Mouse (Mus musculus): ENCODE measurements at regions not wholly inside any gene's neighbourhood (a gene's known extent, or its start where the extent isn't known, plus 50 kb on each side); places are given as distances from the start of the nearest gene placed in this dataset.

DNA sequence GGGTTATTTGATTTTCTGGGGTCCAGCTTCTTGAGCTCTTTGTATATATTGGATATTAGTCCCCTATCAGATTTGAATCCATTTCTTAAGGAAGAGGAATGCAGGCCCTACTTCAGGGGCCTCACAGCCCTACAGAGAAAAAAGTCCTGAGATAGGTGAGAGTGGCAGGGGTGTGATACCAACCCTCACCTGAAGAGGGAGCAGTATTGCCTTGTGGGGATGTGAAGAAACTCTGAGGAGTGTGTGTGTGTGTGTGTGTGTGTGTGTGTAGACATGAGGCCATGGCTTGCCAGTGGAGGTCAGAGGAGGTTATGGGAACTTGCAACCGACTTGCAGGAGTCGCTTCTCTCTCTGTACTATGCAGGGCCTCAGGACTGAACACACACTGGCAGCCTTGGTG is 141.2 kb downstream of the Tex29 start:
- peak; percentile 42 for DNase-seq

GRCm38 (mm10) chr8:11990024-11990423 is 149.8 kb downstream of the Tex29 start:
- no peak for DNase-seq

DNA sequence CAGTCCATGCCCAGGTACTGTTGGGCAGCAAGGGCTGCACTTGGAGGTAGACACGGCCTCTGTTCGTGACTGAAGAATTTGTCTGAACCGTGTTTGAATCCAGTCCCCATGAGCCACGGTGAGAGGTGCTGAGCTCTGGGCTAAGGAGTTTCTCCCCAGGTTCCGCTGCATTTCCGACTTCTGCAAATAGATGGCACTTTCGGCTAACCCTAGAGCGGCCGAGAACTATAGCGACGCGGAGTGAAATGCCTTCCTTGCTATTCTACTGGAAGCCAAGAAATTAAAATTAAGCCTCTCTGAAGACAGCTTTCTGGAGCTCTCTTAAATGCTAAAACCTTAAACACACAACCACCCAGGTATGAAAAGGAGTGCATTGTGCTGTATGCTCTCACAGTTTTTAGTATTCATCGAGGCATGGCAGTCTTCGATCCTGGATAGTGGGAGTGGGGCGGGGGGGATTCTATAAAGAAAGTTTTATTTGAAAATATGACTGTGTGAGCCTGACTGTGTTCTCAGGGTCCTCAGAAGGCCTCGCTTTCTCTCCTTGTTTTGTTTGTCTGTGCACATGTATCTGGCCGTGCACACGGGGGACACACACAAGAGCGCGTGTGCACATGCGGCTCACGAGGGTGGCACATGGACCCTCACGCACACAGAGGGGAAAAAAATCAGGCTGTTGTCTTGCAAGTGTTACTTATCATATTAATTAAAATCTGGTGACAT is 159.6 kb downstream of the Tex29 start:
- peak; percentile 72 for DNase-seq

- peak; percentile 18 for DNase-seq
Observed at GRCm38 (mm10) chr8:12000459-12000789, 160.2 kb downstream of the Tex29 start.

GRCm38 (mm10) chr8:12004241-12004640 is 164.0 kb downstream of the Tex29 start:
- DNase-seq, result no peak

GRCm38 (mm10) chr8:12012769-12013168 is 172.5 kb downstream of the Tex29 start:
- no peak for DNase-seq

- DNase-seq, result no peak
Observed at GRCm38 (mm10) chr8:12017750-12018149, 177.5 kb downstream of the Tex29 start.

DNA sequence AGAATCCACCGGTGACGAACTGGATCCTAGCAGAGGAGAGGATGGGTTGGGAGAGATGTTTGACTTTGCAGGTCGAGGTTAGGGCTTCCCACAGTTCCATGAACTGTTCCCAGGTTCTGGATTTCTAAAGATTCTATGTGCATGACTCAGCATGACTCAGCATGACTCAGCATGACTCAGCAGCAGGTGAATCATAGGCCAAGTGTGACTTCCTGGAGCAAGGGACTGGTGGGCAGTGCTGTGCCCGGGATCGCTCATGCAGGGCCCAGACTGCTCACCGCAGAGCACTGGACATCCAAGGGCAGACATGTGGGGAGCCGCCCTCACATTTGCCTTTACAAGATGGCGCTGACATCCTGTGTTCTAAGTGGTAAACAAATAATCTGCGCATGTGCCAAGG is 179.0 kb downstream of the Tex29 start:
- DNase-seq, result no peak

GRCm38 (mm10) chr8:12023669-12024390 is 183.6 kb downstream of the Tex29 start:
- no peak for DNase-seq

GRCm38 (mm10) chr8:12030363-12031116 is 190.3 kb downstream of the Tex29 start:
- no peak for DNase-seq

- no peak for DNase-seq
Observed at GRCm38 (mm10) chr8:12031796-12032195, 191.5 kb downstream of the Tex29 start.

- no peak for DNase-seq
Observed at GRCm38 (mm10) chr8:12032386-12032785, 192.1 kb downstream of the Tex29 start.

DNA sequence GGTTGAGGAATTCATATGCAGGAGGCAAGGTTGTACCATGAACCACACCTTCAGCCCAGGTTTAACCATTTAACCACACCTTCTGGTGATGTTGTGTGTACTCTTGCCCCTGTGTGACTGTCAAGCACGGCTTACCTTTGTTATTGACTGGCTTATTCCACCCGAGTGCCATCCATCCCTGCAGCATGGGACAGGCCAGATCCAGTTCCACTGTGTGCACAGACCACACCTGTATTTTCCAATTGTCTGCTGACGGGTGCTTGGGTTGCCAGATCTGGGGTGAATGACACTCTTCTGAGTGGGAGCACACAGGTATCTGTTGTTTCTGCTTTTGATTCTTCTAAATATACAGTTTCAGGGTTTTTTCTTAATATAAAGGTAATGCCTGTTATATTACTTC is 196.1 kb downstream of the Tex29 start:
- no peak for DNase-seq

GRCm38 (mm10) chr8:12040924-12041323 is 200.7 kb downstream of the Tex29 start:
- DNase-seq, result no peak

DNA sequence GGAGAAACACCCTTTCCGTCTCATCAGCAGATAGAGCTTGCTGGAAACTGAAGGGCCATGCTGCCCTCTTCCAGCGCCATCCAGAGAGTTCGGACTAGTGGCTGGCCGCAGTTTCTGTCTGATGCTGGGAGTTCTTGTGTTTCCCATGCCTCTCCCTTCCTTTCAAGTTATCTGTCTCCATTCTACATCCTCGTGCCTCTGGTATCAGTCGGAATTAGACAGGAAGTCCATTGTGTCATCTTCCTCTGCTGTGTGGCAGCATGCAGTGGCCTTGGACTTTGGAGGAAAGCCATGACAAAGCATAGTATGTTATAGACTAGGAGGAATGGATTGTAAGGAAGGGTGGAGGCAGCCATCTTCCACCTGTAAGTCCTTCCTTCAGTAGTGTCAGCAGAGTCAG is 201.4 kb downstream of the Tex29 start:
- DNase-seq, result no peak

DNA sequence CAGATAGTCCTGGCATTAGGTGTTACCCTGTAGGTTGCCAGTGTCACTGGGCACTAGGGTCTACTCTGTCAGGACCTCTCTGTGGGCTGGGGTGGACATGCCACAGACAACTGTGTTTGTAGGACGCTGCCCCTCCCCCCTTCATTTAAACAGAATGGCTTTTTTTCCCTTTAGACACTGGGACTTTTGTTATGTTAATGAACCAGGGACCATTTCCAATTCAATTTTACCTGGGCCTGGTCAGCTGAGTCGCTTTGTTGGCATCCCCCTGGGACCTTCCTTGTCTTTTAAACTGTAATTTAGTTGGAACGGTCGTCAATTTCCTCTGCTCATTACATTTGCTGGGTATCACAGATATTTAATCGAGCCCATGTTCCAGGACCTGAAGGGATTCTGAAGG is 210.6 kb downstream of the Tex29 start:
- DNase-seq, result no peak

- DNase-seq, result peak; percentile 36
Observed at GRCm38 (mm10) chr8:12051357-12051756, 211.1 kb downstream of the Tex29 start.

DNA sequence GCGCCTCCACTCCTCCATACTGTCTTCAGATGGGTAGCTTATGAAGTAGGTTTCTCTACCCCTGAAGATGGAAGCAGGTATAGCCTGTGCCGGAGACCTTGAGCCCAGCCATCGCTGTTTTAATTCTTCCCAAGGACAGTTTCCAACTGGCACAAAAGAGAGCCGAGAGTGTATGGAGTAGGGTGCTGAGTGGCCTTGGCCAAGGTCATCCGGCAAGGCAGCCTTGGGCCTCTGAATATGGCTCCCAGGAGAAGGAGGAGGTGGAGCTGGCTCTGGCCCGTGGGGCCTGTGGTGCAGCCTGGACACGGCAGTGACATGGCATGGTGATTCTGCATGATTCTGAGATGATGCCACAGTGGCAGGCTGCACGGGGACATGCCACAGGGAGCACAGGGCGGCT is 215.7 kb downstream of the Tex29 start:
- no peak for DNase-seq

GRCm38 (mm10) chr8:12061237-12061636 is 217.4 kb upstream of the A230072I06Rik start:
- DNase-seq, result peak; percentile 26

GRCm38 (mm10) chr8:12062710-12063109 is 215.9 kb upstream of the A230072I06Rik start:
- DNase-seq, result no peak

DNA sequence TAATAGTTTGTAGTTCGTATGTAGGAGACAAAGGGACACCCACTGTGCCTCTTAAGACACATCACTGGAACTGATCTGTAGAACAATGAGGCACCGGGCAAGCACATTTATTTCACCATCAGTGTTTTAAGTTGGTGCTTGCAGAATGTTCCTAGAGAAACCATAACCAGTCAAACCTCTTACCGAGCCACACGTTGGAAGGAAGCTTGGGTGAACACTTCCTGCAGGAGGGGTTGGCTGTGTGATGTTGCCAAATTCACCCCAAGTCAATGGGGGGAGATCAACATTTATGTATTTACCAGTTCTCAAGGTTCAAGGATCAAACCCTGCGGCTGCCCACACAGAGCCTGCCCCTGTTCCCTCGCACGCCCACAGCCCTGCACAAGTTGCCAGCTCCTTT is 214.0 kb upstream of the A230072I06Rik start:
- DNase-seq, result no peak

DNA sequence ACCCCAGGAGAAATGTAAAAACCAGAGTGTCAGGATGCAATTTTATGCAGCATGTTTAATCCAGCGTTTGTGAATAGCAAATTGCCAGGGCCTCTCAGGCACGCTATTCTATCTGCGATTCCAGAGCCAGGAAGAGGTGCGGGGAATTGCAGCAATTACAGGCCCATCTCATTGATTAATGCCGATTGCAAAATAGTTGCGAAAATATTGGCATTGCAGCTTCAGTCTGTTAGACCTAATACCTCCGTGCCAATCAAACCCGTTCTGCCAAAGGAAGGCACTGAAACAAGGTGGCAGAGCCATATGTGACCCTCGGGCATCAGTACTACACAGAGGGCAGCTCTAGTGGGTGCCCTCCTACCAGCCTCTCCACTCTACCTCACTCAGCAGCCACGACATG is 212.2 kb upstream of the A230072I06Rik start:
- no peak for DNase-seq

DNA sequence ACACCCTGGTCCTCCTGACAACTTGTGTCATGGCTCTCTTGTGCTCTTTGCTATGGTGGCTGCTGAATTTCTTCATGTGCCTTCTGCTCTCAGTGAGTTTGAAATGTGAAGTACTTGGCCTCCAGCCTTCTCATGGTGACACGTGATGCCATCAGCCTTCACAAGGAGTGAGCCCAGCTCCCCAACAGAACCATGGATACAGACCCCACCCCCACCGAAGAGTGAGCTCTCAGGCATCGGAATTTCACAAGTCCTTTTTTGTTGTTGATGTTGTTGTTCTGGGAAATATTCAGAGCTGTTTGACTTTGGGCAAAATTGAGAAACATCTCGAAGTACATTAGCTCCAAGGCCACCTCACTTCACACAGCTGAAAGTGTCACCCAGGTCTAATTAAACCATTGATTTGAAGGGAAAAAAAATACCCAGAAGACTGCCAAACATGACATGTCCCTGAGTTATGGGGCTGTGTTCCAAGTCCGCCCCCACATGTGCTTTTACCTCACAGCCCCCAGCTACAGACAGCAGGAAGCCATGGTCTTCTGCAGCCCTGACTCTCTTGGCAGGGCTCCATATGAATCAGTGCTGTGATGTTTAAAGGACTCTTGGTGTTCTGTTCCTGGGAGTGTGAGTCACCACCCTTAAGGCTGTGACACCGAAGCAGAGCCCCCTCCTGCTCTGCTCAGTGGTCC is 205.2 kb upstream of the A230072I06Rik start:
- DNase-seq, result no peak

Data from retina, postnatal 1 day (tissue).